14 mouse cellular contexts compared by ENCODE assay signal in the genomic region with DNA sequence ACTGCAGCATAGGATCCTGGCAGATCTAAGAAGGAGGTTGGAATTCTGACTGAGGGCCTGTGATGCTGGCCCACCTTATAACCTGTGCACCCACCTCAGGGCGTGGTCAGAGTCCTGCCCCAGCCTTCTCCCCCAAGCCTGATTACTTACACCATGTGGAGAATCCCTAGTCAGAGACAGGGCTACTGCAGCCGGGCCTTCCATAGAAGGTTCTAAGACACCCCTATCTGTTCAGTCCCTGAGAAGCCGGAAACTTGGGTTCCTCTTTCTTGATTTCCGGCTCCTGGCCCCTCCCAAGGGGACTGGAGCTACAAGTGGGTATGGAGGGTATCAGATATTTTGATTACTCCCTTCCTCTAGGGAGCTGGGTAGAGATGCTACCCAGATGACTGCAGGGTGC. TPM values are rescaled to one million over a fixed set of nuclear protein-coding genes. Genes with fewer than 3 reads are reported as not detected.
A peak's percentile ranks its signal among the peaks of the same experiment; 100 is the strongest.
DNase-seq lines count a peak whose midpoint lies in the region; ATAC-seq and TF ChIP-seq lines count a peak whose summit lies in the region.
"Had no signal": no experiment of that assay in that cellular context is flagged by ENCODE, and none has a peak within 500 bp of the region (broad histone marks: within the 10 kb centered on the region; RNA-seq: fewer than 3 reads in every experiment).

No protein-coding gene starts in this region.

- WGBS in heart, embryonic 16.5 days: 72% methylated on average over 4 of the region's 4 CpGs
- 13% methylated on average over 4 of the region's 4 CpGs for WGBS in thymus, adult 2 months
- WGBS in liver, embryonic 15.5 days (ENCODE audit: insufficient replicate concordance): 23% methylated on average over 4 of the region's 4 CpGs

- DNase-seq in heart, postnatal 25 days (ENCODE audit: low spot score): no peak
- DNase-seq in thymus, adult 2 months: peak; percentile 49
- no peak for DNase-seq in thymus, adult 18-20 months
- peak; percentile 42 for DNase-seq in thymus, postnatal 25 days
- no peak for DNase-seq in embryo, embryonic 9.5 days (ENCODE audit: extremely low spot score)
- DNase-seq in right cerebral cortex, postnatal 4 days: no peak
- DNase-seq: cerebellum, adult 11-12 months had no signal

- no peak for TF ChIP-seq CTCF in thymus, adult 2 months (IDR thresholded peaks at IDR 0.05; ENCODE audit: borderline replicate concordance, control insufficient read depth, extremely low read depth, insufficient read depth, low read length, poor library complexity)

- no peaks in the 10 kb centered on the region for H3K27me3 ChIP-seq in heart, embryonic 16.5 days (ENCODE audit: control insufficient read depth, insufficient read depth, low read length)
- no peaks in the 10 kb centered on the region for H3K27me3 ChIP-seq in thymus, adult 2 months (ENCODE audit: control insufficient read depth, insufficient read depth, low read length)
- peaks cover 29% of the 10 kb centered on the region for H3K27me3 ChIP-seq in liver, embryonic 15.5 days
- H3K27me3 ChIP-seq: stomach, embryonic 15.5 days had no signal

- no peak for ATAC-seq in heart, embryonic 16.5 days (replicated peaks; ENCODE audit: extremely low read depth, insufficient read depth, low FRiP score)
- ATAC-seq in liver, embryonic 15.5 days (ENCODE audit: insufficient read depth): no peak

- intact Hi-C loops in heart, postnatal 25 days (cut with DNase I): no loop called here

- H3K9ac ChIP-seq in heart, embryonic 16.5 days (ENCODE audit: low read length): no peak overlapping the region
- H3K9ac ChIP-seq in liver, embryonic 15.5 days: no peak overlapping the region
- H3K9ac ChIP-seq: stomach, embryonic 15.5 days had no signal

- H3K9me3 ChIP-seq in heart, embryonic 16.5 days (replicated peaks; ENCODE audit: control insufficient read depth, low read length): no peaks in the 10 kb centered on the region
- no peaks in the 10 kb centered on the region for H3K9me3 ChIP-seq in liver, embryonic 15.5 days (replicated peaks)
- H3K9me3 ChIP-seq: stomach, embryonic 15.5 days had no signal

- no peak overlapping the region for H3K4me3 ChIP-seq in heart, embryonic 16.5 days (ENCODE audit: low read length)
- H3K4me3 ChIP-seq in thymus, adult 2 months (ENCODE audit: control insufficient read depth, insufficient read depth, low read length): peak overlapping the region; percentile 20
- H3K4me3 ChIP-seq in liver, embryonic 15.5 days (replicated peaks): peak overlapping the region; percentile 57
- H3K4me3 ChIP-seq: erythroblast, embryonic 14.5 days; stomach, embryonic 15.5 days had no signal

- TF ChIP-seq POLR2A in thymus, adult 2 months (IDR thresholded peaks at IDR 0.05; ENCODE audit: control insufficient read depth, extremely low read depth, insufficient read depth, low read length, poor library complexity): no peak

- peaks cover 12% of the 10 kb centered on the region; the same call in 1 of the 2 replicates for H3K36me3 ChIP-seq in heart, embryonic 16.5 days (ENCODE audit: control insufficient read depth, insufficient read depth)
- H3K36me3 ChIP-seq in thymus, adult 2 months (ENCODE audit: control insufficient read depth, insufficient read depth, low read length): 0 out of 2 replicates have a peak, but pooled peaks cover 5% of the 10 kb centered on the region
- 0 out of 2 replicates have a peak, but pooled peaks cover 4% of the 10 kb centered on the region for H3K36me3 ChIP-seq in liver, embryonic 15.5 days (replicated peaks)

- peaks cover 3% of the 10 kb centered on the region; the same call in 1 of the 2 replicates for H3K4me1 ChIP-seq in heart, embryonic 16.5 days (ENCODE audit: control insufficient read depth, insufficient read depth, low read length)
- H3K4me1 ChIP-seq in thymus, adult 2 months (replicated peaks; ENCODE audit: control insufficient read depth, insufficient read depth, low read length): peaks cover 36% of the 10 kb centered on the region
- H3K4me1 ChIP-seq in liver, embryonic 15.5 days (replicated peaks): peaks cover 7% of the 10 kb centered on the region

- H3K4me2 ChIP-seq in heart, embryonic 16.5 days (ENCODE audit: low read depth, low read length): 0 out of 2 replicates have a peak overlapping the region, but pooled peaks have one; percentile 10
- H3K4me2 ChIP-seq in liver, embryonic 15.5 days: peak overlapping the region; percentile 74
- H3K4me2 ChIP-seq: stomach, embryonic 15.5 days had no signal

- no peak overlapping the region for H3K27ac ChIP-seq in heart, embryonic 16.5 days (ENCODE audit: low read length)
- H3K27ac ChIP-seq in thymus, adult 2 months (ENCODE audit: control insufficient read depth, insufficient read depth, low read length): no peak overlapping the region; the same call in 1 of the 2 replicates
- 0 out of 2 replicates have a peak overlapping the region, but pooled peaks have one; percentile 0 for H3K27ac ChIP-seq in liver, embryonic 15.5 days (replicated peaks)
- H3K27ac ChIP-seq: stomach, embryonic 15.5 days had no signal

RNA-seq across cellular contexts. Expression of a gene that starts 2.2 kb away (rescaled TPM):
- polyA plus RNA-seq in heart, embryonic 16.5 days (2015; fragmentation: Nextera tagmentation; extraction: Ambion mirVana): 34.5 and 40.2 TPM in 2 replicates
- 1 to 10 TPM; 5.8 to 7.7 TPM for total RNA-seq in heart, postnatal 25 days (2021)
- polyA plus RNA-seq in thymus, adult 2 months (2012; rRNA removed): 255 and 260 TPM in 2 replicates
- 22.3 and 22.4 TPM in 2 replicates for polyA plus RNA-seq in liver, embryonic 15.5 days (2015; fragmentation: Nextera tagmentation; extraction: Ambion mirVana)

RNA-seq across cellular contexts. Expression of a gene that starts 6.7 kb away (rescaled TPM):
- polyA plus RNA-seq in heart, embryonic 16.5 days (2015; fragmentation: Nextera tagmentation; extraction: Ambion mirVana): not detected in 2 replicates
- total RNA-seq in heart, postnatal 25 days (2021): not detected
- not detected in 2 replicates for polyA plus RNA-seq in thymus, adult 2 months (2012; rRNA removed)
- not detected in 2 replicates for polyA plus RNA-seq in liver, embryonic 15.5 days (2015; fragmentation: Nextera tagmentation; extraction: Ambion mirVana)
- total RNA-seq: gastrocnemius, adult 18-20 months; left cerebral cortex, postnatal 10 days had no signal
- polyA plus RNA-seq: erythroblast, embryonic 14.5 days; hindbrain, embryonic 11.5 days; stomach, embryonic 15.5 days had no signal

RNA-seq across cellular contexts. Expression of a gene that starts 11.5 kb away (rescaled TPM):
- polyA plus RNA-seq in heart, embryonic 16.5 days (2015; fragmentation: Nextera tagmentation; extraction: Ambion mirVana): 17.6 and 19.6 TPM in 2 replicates
- 1 to 10 TPM; 5.8 to 6.4 TPM for total RNA-seq in heart, postnatal 25 days (2021)
- 9.0 and 13.8 TPM in 2 replicates for polyA plus RNA-seq in thymus, adult 2 months (2012; rRNA removed)
- 1.3 and 2.7 TPM in 2 replicates for polyA plus RNA-seq in liver, embryonic 15.5 days (2015; fragmentation: Nextera tagmentation; extraction: Ambion mirVana)
- polyA plus RNA-seq: erythroblast, embryonic 14.5 days had no signal

RNA-seq across cellular contexts. Expression of a gene that starts 20.1 kb away (rescaled TPM):
- polyA plus RNA-seq in heart, embryonic 16.5 days (2015; fragmentation: Nextera tagmentation; extraction: Ambion mirVana): 53.6 and 55.9 TPM in 2 replicates
- total RNA-seq in heart, postnatal 25 days (2021): 10 to 100 TPM; 40.2 to 56.9 TPM
- polyA plus RNA-seq in thymus, adult 2 months (2012; rRNA removed): 21.7 and 21.8 TPM in 2 replicates
- polyA plus RNA-seq in liver, embryonic 15.5 days (2015; fragmentation: Nextera tagmentation; extraction: Ambion mirVana): 6.7 and 8.0 TPM in 2 replicates

RNA-seq across cellular contexts. Expression of a gene that starts 23.2 kb away (rescaled TPM):
- polyA plus RNA-seq in heart, embryonic 16.5 days (2015; fragmentation: Nextera tagmentation; extraction: Ambion mirVana): 1.2 and 1.3 TPM in 2 replicates
- total RNA-seq in heart, postnatal 25 days (2021): not detected
- 0.24 and 0.38 TPM in 2 replicates for polyA plus RNA-seq in thymus, adult 2 months (2012; rRNA removed)
- polyA plus RNA-seq in liver, embryonic 15.5 days (2015; fragmentation: Nextera tagmentation; extraction: Ambion mirVana): 0.07 and 0.23 TPM in 2 replicates
- total RNA-seq: gastrocnemius, adult 18-20 months had no signal
- polyA plus RNA-seq: erythroblast, embryonic 14.5 days had no signal

Comparison
In these comparisons a context has a peak if more than half of its experiments do, and no peak if none do; other contexts are left out.
1. DNase-seq: peak in thymus, adult 2 months (single experiment) and thymus, postnatal 25 days (single experiment); none in heart, postnatal 25 days (single experiment), thymus, adult 18-20 months (0 of 2), embryo, embryonic 9.5 days (single experiment) and right cerebral cortex, postnatal 4 days (single experiment).